14 mouse cellular contexts compared by ENCODE assay signal in genomic region chr17:48346231-48346630, GRCm38 (mm10). TPM values are rescaled to one million over a fixed set of nuclear protein-coding genes. Genes with fewer than 3 reads are reported as not detected.
DNase-seq lines count a peak whose midpoint lies in the region; ATAC-seq and TF ChIP-seq lines count a peak whose summit lies in the region.
"Had no signal": no experiment of that assay in that cellular context is flagged by ENCODE, and none has a peak within 500 bp of the region (broad histone marks: within the 10 kb centered on the region; RNA-seq: fewer than 3 reads in every experiment).

TSS of gene Trem2 (plus strand) at chr17:48346401.

- H3K27ac ChIP-seq in gastrocnemius, adult 2 months: no peak within 1 kb of the TSS
- H3K27ac ChIP-seq: embryonic facial prominence, embryonic 15.5 days; hindbrain, postnatal 0 days; midbrain, embryonic 10.5 days; neural tube, embryonic 12.5 days had no signal

- intact Hi-C loops in gastrocnemius, adult 2 months (cut with DNase I): no loop called here

- H3K4me3 ChIP-seq in gastrocnemius, adult 2 months: no peak within 1 kb of the TSS
- H3K4me3 ChIP-seq: embryonic facial prominence, embryonic 15.5 days; midbrain, embryonic 10.5 days; neural tube, embryonic 12.5 days had no signal

- DNase-seq in left cerebral cortex, adult 8-10 months (ENCODE audit: low spot score in 2 of 2): no peak
- DNase-seq in left cerebral cortex, adult 11 months (ENCODE audit: low spot score): no peak
- DNase-seq in adrenal gland, postnatal 36 days: peak; percentile 41 to 51
- DNase-seq in layer of hippocampus, postnatal 25 days (ENCODE audit: extremely low spot score in 1 of 2, low spot score in 1 of 2): no peak
- no peak for DNase-seq in spleen, postnatal 14 days (ENCODE audit: low spot score in 2 of 2)
- DNase-seq in gastrocnemius, adult 2 months: no peak
- DNase-seq: cerebellum, adult 9-11 months; kidney, postnatal 36 days; thymus, postnatal 36 days had no signal

- no peak for TF ChIP-seq CTCF in gastrocnemius, adult 2 months (IDR thresholded peaks at IDR 0.05)

- peak; percentile 41; the same call in 1 of the 2 replicates for ATAC-seq in monocyte, adult 5-6 weeks (replicated peaks; ENCODE audit: insufficient number of reproducible peaks, low FRiP score, low TSS enrichment, poor library complexity, severe bottlenecking)
- ATAC-seq: hindbrain, postnatal 0 days had no signal

RNA-seq across cellular contexts. Expression of gene Trem2, which starts in this region (rescaled TPM):
- total RNA-seq in left cerebral cortex, adult 8-10 months (2022): 100 to 1,000 TPM in 1 of 4 experiments, 10 to 100 TPM in 3; 12.6 to 115 (median 56.3) TPM
- 1 to 10 TPM; 2.7 to 6.0 TPM for total RNA-seq in adrenal gland, postnatal 36 days (2021)
- 10 to 100 TPM; 10.5 to 13.0 TPM for total RNA-seq in layer of hippocampus, postnatal 25 days (2021)
- total RNA-seq in monocyte, adult 5-6 weeks (2017): 2.4 to 11.1 TPM (median 5.7 TPM) in 3 replicates
- total RNA-seq in gastrocnemius, adult 2 months (2021): under 1 TPM in 1 of 2 experiments, not detected in 1; 0.15 TPM

Comparison
In these comparisons a context has a peak if more than half of its experiments do, and no peak if none do; other contexts are left out.
1. DNase-seq: peak in adrenal gland, postnatal 36 days (2 of 2); none in left cerebral cortex, adult 8-10 months (0 of 2), left cerebral cortex, adult 11 months (single experiment), layer of hippocampus, postnatal 25 days (0 of 2), spleen, postnatal 14 days (0 of 2) and gastrocnemius, adult 2 months (single experiment).